Mouse (Mus musculus) gastrocnemius, postnatal 14 days (tissue): ENCODE data around the gene Hsd17b1. TPM values are rescaled to one million over a fixed set of nuclear protein-coding genes. Genes with fewer than 3 reads are reported as not detected.

ENCODE experiments used
- DNase-seq: peaks from one replicate; pipeline ENCODE4 v3.0.0; 2021; ENCODE audit warnings: mixed read lengths
- intact Hi-C: fragments of 180-260 bp; cut with DNase I; formaldehyde crosslinking; loops from one replicate; pipeline ENCODE4 v1.15.1; 2025; ENCODE audit warnings: low total_unique reads
- total RNA-seq, 2 experiments: library from RNA; stranded (reverse); gene quantifications; 2 replicates each; pipeline ENCODE4 v1.2.3; 2021

The Hsd17b1 gene
- total RNA-seq, 2 experiments from 2014 or later = 0.29 TPM; not detected in 1

- DNase-seq = peak; percentile 86
- intact Hi-C loops = no loop called here
These were observed 4.2 kb downstream of the Hsd17b1 start, which contains the start of gene Coasy for GRCm38 (mm10) chr11:101082208-101083082. Gene Coasy (plus strand): TSS chr11:101082565.

- DNase-seq = no peak
- intact Hi-C loops = no loop called here
These were observed 5.0 kb downstream of the Hsd17b1 start for GRCm38 (mm10) chr11:101083083-101083697.

- no peak for DNase-seq
- intact Hi-C loops = no loop called here
These were observed 6.0 kb downstream of the Hsd17b1 start for GRCm38 (mm10) chr11:101084246-101084645.

DNA sequence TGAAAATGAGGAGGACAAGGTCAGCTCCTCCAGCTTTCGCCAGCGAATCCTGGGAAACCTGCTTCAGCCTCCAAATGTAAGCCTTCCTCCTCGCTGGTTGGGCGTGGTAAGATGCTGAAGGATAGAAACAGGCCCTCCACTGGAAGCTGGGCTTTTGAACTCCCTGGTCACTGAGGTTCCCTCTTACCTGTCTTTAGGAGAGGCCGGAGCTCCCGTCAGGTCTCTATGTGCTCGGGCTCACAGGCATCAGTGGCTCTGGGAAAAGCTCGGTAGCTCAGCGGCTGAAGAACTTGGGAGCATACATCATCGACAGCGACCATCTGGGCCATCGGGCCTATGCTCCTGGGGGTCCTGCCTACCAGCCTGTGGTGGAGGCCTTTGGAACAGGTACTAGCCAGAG lies 6.6 kb downstream of the Hsd17b1 start:
- no peak for DNase-seq
- intact Hi-C loops = no loop called here

DNA sequence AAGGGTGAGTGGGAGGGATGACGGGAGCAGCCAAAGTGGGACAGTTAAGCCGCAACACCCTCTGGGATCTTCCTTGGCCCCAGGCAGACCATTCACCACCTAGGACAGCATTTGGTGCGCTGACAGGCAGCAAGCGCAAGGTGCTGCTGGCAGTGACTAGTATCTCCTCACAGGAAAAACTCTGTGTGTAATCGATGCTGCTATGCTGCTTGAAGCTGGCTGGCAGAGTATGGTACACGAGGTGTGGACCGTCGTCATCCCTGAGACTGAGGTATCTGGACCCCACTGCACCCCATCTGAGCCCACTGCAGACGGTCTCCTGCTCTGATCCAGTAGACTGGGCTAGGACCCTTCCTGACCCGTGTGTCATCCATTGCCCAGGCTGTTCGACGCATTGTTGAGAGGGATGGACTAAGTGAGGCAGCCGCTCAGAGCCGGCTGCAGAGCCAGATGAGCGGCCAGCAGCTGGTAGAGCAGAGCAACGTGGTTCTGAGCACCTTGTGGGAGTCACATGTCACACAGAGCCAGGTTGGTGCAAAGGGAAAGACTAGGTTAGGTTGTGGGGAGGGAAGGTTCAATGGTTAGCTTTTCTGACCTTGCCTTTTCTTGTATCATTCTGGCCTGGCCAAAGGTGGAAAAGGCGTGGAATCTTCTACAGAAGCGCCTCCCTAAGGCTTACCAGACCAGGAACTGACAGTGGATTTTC lies 7.6 kb downstream of the Hsd17b1 start:
- no peak for DNase-seq
- intact Hi-C loops = no loop called here

GRCm38 (mm10) chr11:101086323-101086674 lies 8.1 kb downstream of the Hsd17b1 start:
- intact Hi-C loops = no loop called here
- DNase-seq = no peak

GRCm38 (mm10) chr11:101086756-101087681 lies 8.8 kb downstream of the Hsd17b1 start, which contains the start of gene Mlx:
Gene Mlx (plus strand): TSS chr11:101087277.
- intact Hi-C loops = no loop called here
- peak; percentile 91 for DNase-seq

DNA sequence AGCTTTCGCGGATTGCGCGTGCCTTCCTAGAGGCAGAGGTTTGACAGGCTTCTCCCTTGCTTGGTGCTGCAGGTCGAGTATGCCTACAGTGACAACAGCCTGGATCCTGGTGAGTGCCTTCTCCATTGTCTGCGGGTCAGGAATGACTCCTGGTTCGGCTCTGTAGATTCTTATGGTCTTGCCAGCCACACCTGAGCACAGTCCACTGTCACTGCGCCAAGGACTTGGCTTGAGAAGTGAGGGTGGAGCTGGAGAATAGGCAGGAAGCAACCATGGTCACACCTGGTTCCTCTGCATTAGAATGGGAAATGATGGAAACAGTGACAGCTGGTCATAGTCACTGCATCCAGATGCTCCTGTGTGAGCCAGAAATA lies 9.5 kb downstream of the Hsd17b1 start:
- intact Hi-C loops = no loop called here

GRCm38 (mm10) chr11:101089931-101090330 lies 11.7 kb downstream of the Hsd17b1 start:
- no peak for DNase-seq
- intact Hi-C loops = no loop called here

More for the DNA sequence above, 9.5 kb downstream of the Hsd17b1 start:
- no peak for DNase-seq

DNA sequence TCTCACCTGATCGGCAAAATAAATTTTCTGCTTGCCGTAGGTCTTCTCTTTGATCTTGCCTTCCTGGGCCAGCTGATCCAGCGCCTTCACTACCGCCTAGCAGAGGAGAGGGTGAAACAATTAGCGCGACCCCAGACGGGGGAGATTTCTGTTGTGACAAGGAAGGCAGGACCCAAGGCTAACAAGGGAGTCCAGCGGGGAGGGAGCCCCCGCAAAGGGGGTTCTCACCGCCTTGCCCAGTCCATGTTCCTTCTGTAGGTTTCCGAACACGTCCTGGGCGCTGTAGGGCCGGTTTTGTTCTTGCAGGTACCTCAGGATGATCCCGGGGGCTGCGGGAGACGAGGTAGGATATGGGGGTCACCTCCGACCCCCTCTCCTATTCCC lies 16.7 kb downstream of the Hsd17b1 start:
- no peak for DNase-seq
- intact Hi-C loops = loop anchor here (5.0 kb wide), 1 partner anchor 82 kb away; the partner anchor contains the start of gene Ccr10

- intact Hi-C loops = loop anchor here (5.0 kb wide), 1 partner anchor 82 kb away; the partner anchor contains the start of gene Ccr10
- peak; percentile 93 for DNase-seq
These were observed 17.3 kb downstream of the Hsd17b1 start, which contains the start of gene Psmc3ip for GRCm38 (mm10) chr11:101095314-101096024. Gene Psmc3ip (minus strand): TSS chr11:101095436.

GRCm38 (mm10) chr11:101098231-101098630 lies 20.0 kb downstream of the Hsd17b1 start:
- intact Hi-C loops = loop anchor here (5.0 kb wide), 1 partner anchor 79 kb away; the partner anchor contains the start of gene Ccr10
- DNase-seq = no peak

- intact Hi-C loops = no loop called here
- no peak for DNase-seq
These were observed 24.8 kb downstream of the Hsd17b1 start for GRCm38 (mm10) chr11:101103011-101103410.

GRCm38 (mm10) chr11:101109351-101109750 lies 31.1 kb downstream of the Hsd17b1 start:
- intact Hi-C loops = no loop called here
- no peak for DNase-seq

DNA sequence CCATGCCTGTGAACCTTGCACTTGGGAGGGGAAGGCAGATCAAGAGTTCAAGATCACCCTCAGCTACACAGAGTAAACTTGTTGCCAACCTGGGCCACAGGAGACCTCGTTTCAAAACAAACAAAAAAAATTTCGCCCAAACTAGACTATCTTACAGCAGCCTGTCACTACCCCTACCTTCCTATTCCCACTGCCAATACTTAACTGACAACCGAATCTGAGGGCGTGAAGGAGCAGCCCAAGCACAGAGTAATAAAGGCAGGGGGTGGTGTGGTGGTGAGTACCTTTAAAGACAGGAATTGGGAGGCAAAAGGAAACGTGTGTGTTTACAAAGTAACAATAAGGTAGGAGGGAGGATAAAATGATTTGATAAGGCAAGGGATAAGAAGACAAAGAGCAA lies 32.5 kb downstream of the Hsd17b1 start:
- intact Hi-C loops = no loop called here
- DNase-seq = no peak

GRCm38 (mm10) chr11:101111178-101111577 lies 33.0 kb downstream of the Hsd17b1 start:
- intact Hi-C loops = no loop called here
- DNase-seq = no peak

- intact Hi-C loops = no loop called here
- DNase-seq = no peak
These were observed 34.0 kb downstream of the Hsd17b1 start for GRCm38 (mm10) chr11:101112186-101112585.

DNA sequence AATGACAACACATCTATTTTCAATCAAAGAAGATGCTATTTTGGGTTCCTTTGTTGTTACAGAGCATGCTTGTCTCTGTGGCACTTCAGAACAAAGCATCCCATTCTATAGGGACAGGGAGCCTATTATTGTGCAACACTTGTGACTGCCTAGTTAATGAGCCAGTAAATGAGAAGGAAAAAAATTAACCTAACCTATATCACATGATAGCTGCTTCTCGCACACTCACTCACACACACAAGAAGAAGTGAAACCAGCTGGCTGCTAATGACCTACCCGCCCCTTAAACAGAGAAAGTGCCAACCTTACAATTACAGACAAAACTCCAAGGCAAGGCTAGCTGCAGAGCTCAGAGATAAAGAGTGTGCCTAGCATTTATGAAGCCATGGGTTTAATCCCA lies 37.4 kb downstream of the Hsd17b1 start:
- no peak for DNase-seq
- intact Hi-C loops = loop anchor here (5.0 kb wide), 1 partner anchor 52 kb away; no protein-coding TSS in a partner anchor
